Mouse (Mus musculus): ENCODE data around the gene Ccl2.

The Ccl2 gene

GRCm38 (mm10) chr11:82035857-82036256, 486 bp downstream of the Ccl2 start:
- DNase-seq (ENCODE audit: low spot score in 2 of 2): no peak

GRCm38 (mm10) chr11:82038535-82038934, 3.2 kb downstream of the Ccl2 start, which contains the start of gene Gm17268:
TSS of gene Gm17268 (minus strand) at chr11:82038562.
- DNase-seq (ENCODE audit: low spot score in 2 of 2): no peak

DNA sequence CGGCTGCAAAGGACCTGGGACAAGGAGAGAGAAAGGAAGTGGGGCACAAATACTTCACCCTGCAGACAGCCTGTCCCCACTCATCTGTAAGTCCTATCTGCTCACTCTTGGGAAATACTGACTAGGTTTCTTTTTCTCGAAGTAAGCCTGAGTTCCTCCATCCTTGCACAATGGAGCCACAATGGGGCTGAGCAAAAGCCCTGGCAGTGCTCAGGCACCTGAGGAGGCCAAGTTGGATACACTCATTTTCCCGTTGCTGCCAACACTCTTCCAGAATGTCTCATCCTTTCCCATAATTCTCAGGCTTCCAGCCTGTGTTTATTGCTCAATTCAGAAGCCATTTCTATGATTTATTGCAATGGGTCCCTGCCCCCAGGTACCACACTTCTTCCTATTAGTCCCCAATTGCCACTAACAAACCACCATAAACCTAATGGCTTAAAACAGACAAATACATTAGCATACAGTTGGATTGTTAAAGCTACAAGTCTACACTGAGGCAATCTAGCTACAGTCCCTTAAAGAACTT, 3.8 kb downstream of the Ccl2 start:
- peak; percentile 47 to 48 for DNase-seq (ENCODE audit: low spot score in 2 of 2)

GRCm38 (mm10) chr11:82041671-82042080, 6.3 kb downstream of the Ccl2 start:
- DNase-seq (ENCODE audit: low spot score in 2 of 2): no peak

DNA sequence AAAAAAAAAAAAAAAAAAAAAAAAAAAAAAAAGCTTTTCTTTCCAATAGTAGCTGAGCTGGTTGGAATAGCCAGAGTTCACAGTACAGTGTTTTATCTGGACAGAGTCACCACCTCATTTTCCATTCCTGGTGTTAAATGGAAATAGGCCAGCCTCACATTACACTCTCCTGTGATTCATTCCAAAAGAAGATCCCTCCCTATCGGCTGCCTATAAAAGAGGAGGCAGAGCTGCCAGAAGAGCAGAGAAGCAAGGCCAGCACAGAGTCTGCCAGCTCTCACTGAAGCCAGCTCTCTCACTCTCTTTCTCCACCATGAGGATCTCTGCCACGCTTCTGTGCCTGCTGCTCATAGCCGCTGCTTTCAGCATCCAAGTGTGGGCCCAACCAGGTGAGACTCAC, 10.1 kb downstream of the Ccl2 start, which contains the start of gene Ccl7:
TSS of gene Ccl7 (plus strand) at position 242 of the 400 bp plus-strand sequence.
- peak; percentile 61 to 72 for DNase-seq (ENCODE audit: low spot score in 2 of 2)

DNA sequence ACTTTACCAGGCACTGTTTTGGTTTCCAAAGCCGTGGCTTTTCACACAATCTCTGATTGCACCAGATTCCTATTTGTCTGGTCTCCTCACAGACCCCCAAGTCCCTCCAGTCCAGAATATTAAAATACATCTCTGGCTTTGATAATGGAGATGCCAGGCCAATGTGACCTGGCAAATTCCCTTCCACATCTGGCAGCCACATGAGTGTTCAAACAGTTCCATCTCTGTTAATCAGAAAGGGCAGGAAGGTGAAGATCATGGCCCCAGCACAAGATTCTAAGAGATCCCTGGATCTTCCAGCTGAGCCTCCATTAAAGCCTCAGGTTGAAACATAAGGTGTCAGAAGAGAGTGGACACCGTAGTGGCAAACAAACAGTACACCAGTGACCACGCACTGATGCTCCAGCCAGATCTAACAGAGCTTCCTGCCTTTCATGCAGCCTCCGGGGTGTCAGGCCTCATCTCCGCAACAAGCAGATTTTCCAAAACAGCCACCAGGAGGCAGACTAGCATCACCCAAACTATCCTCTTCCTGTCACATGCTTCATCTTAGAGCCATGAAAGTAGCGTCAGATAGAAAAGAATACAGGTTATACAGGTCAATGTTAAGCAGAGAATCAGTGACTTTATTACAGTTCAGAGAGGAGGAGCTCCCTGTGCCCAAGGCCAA, 12.5 kb downstream of the Ccl2 start:
- DNase-seq (ENCODE audit: low spot score in 2 of 2): peak; percentile 62 to 77

DNA sequence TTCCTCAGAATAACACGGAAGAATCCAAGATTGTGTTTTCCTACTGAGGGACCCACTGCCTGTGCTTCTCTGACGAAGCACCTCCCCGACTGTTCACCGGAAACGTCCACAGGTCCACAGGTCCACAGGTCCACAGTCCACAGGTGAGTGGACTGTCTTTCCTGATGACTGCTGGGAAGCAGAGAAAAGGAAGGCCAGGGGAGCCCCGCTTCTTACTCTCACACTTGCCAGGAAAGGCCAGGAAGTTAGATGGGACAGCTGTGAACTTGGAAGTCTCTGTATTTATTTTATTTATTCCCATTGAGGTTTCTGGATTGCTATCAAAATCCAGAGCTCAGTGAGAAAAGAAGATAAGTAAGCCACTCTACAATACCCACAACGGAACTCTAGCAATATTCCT, 18.5 kb downstream of the Ccl2 start:
- DNase-seq (ENCODE audit: low spot score in 2 of 2): peak in 1 of 2 experiments; percentile 33

DNA sequence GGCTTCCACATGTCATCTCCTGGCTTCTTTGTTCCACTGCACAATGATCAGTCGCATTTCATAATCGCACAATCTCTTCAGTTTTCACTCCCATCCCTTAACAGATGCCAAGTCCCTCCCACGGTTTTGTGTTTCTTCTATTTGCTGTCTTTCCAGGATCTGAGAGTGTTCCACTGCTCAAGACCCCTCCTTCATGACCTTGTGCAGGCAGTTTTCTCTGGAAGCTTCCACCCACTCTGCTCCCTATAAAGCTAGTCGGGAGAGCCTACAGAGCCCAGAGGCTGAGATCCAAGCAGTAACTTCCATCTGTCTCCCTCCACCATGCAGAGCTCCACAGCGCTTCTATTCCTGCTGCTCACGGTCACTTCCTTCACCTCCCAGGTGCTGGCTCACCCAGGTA, 22.3 kb downstream of the Ccl2 start, which contains the start of gene Ccl11:
TSS of gene Ccl11 (plus strand) at position 178 of the 400 bp plus-strand sequence.
- no peak for DNase-seq (ENCODE audit: low spot score in 2 of 2)

- peak; percentile 58 to 63 for DNase-seq (ENCODE audit: low spot score in 2 of 2)
These were observed 26.9 kb downstream of the Ccl2 start for GRCm38 (mm10) chr11:82062226-82062625.

DNA sequence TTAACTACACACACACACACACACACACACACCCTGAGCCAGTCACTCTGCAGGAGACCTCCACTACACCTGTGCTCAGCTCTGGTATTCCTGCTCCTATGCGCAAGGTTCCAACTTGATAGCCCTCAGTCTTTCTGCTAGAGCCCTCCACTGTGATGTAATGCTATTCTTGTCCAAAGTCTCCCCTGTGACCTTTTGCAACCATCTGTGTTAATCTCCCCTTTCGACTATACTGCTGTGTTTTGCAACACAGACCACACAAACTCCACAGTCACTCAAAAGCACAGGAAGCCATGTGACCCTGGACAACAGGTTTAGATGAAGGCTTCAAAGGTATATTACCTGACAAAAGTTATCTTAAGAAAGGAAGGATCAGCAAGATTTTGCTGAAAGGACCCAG, 28.1 kb downstream of the Ccl2 start:
- no peak for DNase-seq (ENCODE audit: low spot score in 2 of 2)

- no peak for DNase-seq (ENCODE audit: low spot score in 2 of 2)
These were observed 31.7 kb downstream of the Ccl2 start for GRCm38 (mm10) chr11:82066953-82067571.

- no peak for DNase-seq (ENCODE audit: low spot score in 2 of 2)
These were observed 35.7 kb downstream of the Ccl2 start for GRCm38 (mm10) chr11:82071076-82071475.

DNA sequence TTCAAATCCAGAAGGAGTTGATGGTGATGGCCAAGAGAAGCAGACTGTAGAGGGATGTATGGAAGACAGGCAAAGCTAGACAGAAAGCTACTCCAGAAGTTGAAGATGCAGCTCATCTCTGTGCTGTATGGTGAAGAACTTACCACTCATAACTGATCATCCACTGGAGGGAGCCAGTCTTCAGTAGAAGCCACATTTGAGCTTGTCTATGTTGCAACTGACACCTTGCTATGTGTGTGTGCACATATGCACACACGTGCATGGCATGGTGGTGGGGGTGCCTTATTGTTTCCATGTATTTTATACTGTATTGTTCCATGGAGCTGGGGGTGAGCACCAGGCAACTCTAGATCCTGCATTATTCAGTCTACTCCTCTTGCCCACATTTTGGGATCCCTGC, 37.0 kb downstream of the Ccl2 start:
- DNase-seq (ENCODE audit: low spot score in 2 of 2): no peak

DNA sequence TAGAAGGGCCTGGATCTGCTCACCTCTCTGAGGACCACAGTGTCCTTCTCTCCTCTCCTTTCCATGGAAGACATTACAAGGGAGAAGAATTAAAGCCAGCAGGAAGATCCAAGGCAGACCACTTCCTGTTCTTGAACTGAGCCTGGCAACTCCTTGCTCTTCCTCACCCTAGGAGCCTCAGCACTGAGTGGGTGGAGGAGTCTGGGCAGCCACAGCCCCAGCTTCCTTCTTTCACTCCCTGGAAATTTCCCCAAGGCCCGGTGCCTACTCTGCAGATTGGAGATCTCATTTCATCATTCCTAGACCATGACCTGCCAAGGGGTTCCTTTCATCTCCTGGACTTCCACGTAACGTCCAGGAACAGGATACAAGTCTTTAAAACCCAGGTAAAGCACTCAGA, 37.6 kb downstream of the Ccl2 start:
- DNase-seq (ENCODE audit: low spot score in 2 of 2): peak in 1 of 2 experiments; percentile 20

DNA sequence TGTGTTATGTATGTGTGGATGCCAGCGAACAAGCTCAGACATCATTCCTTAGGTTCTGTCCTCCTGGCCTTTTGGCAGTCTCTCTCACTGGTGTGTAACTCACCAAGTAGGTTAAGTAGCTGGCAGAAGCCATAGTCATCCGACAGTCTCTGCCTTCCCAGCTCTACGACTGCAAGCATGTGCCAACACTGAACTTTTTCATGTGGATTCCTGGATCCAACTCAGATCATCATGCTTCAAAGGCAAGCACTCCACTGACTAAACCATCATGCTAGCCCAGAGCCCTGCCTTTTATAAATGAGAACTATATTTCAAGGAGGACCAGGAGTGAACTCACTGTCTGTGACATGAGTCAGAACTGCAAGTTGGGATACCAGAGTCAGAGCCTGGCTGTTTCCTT, 38.3 kb downstream of the Ccl2 start:
- no peak for DNase-seq (ENCODE audit: low spot score in 2 of 2)

DNA sequence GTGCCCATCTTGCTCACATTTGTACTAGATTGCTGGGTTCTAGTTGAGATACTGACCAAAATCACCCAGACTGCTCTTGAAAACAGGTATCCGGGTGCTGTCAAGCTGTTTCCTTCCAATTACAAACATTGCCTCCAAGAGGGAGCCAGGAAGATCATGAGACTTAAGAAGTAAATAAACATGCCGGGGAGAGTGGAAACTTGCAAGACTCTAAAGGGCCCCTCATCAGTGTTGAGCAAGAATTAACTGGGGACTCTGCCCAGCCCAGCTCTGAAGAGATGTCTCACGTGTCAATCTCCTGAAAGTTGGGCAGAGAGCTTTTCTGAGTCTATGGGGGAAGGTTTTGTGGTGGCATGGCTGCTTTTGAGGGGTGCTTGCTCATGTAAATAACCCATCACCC, 41.7 kb downstream of the Ccl2 start:
- DNase-seq (ENCODE audit: low spot score in 2 of 2): no peak

DNA sequence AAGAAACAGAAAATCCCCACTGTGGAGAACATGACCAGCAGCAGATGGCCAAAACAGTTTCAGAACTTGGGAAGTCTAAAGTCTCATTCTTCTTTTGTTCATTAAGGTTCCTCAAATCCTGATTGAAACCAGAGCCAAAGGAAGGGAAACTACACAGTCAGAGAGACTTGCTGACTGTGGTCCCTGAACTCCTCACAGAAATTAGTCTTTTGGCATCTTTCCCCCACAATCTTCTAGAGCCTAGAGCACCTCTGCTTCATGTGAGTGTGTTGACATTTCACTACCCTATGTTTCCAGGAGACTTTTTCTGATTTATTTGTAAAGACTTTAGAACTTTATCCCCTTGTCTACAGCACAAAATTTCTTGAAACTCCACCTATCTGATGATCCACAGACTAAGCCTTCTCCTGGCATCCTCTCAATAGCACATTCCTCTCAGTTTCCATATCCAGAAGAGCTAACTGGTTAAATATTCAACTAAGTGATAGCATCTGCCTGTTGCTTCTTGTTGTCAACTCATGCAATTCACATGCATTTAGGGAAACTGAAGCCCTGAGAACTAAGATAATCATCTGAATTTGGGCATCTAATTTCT, 42.9 kb downstream of the Ccl2 start:
- DNase-seq (ENCODE audit: low spot score in 2 of 2): no peak

DNA sequence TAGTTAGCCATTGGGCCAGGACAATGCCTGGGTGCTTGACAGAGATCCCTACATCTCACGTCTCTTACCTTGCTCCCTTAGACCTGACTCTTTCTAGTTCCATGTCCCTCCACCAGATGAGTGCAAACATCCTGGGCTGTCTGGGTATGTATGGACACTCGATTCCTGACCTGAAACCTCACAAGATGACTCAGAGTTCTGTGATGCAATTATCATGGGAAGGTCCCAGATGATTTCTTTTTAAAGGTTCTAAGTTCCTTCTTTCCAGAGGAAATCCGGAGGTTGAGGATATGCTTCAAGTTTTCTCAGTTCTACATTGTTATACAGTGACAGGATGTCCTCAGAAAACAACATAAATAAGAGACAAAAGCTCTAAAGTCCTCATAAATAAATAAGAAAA, 45.5 kb downstream of the Ccl2 start:
- peak; percentile 38 to 46 for DNase-seq (ENCODE audit: low spot score in 2 of 2)

GRCm38 (mm10) chr11:82084360-82084759, 49.0 kb downstream of the Ccl2 start:
- no peak for DNase-seq (ENCODE audit: low spot score in 2 of 2)

All from heart, adult 9 months (tissue).